Mouse (Mus musculus) layer of hippocampus, adult 18-20 months (tissue): ENCODE data around the gene Slco1a1. TPM values are rescaled to one million over a fixed set of nuclear protein-coding genes. Genes with fewer than 3 reads are reported as not detected.
"Not testable (repeated sequence)": the region's sequence is repeated elsewhere in the genome, so short reads cannot be mapped to it uniquely, and the experiment has no call there.

Source experiments
- DNase-seq, 2 experiments: peaks; one replicate each; pipeline ENCODE4 v3.0.0; 2022; ENCODE audit warnings: low spot score in 2 of 2
- long read RNA-seq: library from polyadenylated mRNA; stranded (forward); transcript quantifications from one replicate; pipeline ENCODE4 v2.0.0, GENCODE M21; 2021
- total RNA-seq, 2 experiments: library from RNA; stranded (reverse); gene quantifications; 2 replicates each; pipeline ENCODE4 v1.2.3; 2021

Gene Slco1a1
- total RNA-seq, result not detected
- long read RNA-seq, result 0 reads

GRCm38 (mm10) chr6:141946862-141947261 lies at the start of gene Slco1a1:
Gene Slco1a1 (minus strand): TSS chr6:141946962.
- no peak for DNase-seq

- DNase-seq, result no peak
Observed at GRCm38 (mm10) chr6:141986772-141987171, 40.0 kb upstream of the Slco1a1 start.

GRCm38 (mm10) chr6:141984644-141985043 lies 37.9 kb upstream of the Slco1a1 start:
- no peak for DNase-seq

GRCm38 (mm10) chr6:141962420-141962819 lies 15.7 kb upstream of the Slco1a1 start:
- no peak for DNase-seq

GRCm38 (mm10) chr6:141961861-141962260 lies 15.1 kb upstream of the Slco1a1 start:
- no peak for DNase-seq

- DNase-seq, result no peak
Observed at GRCm38 (mm10) chr6:141960482-141960881, 13.7 kb upstream of the Slco1a1 start.

- DNase-seq, result no peak
Observed at GRCm38 (mm10) chr6:141940451-141940850, 6.3 kb downstream of the Slco1a1 start.

- DNase-seq, result no peak
Observed at GRCm38 (mm10) chr6:141898197-141898596, 48.6 kb downstream of the Slco1a1 start.

GRCm38 (mm10) chr6:141889723-141890122 lies 57.0 kb downstream of the Slco1a1 start:
- DNase-seq, result no peak

- no peak for DNase-seq
Observed at GRCm38 (mm10) chr6:141888248-141888647, 58.5 kb downstream of the Slco1a1 start.

GRCm38 (mm10) chr6:141882581-141882980 lies 64.2 kb downstream of the Slco1a1 start:
- DNase-seq, result no peak

GRCm38 (mm10) chr6:141875742-141876141 lies 71.0 kb downstream of the Slco1a1 start:
- not testable (repeated sequence) for DNase-seq

GRCm38 (mm10) chr6:141871711-141872110 lies 75.1 kb downstream of the Slco1a1 start:
- DNase-seq, result no peak

- no peak for DNase-seq
Observed at GRCm38 (mm10) chr6:141868735-141869134, 78.0 kb downstream of the Slco1a1 start.

- no peak for DNase-seq
Observed at GRCm38 (mm10) chr6:141866026-141866425, 80.7 kb downstream of the Slco1a1 start.

- DNase-seq, result no peak
Observed at GRCm38 (mm10) chr6:141857735-141858531, 88.8 kb downstream of the Slco1a1 start.

Other genes with a start within 250 kb of the Slco1a1 start
- gene Gm5724, start 173.2 kb downstream of the Slco1a1 start, total RNA-seq, result not detected
- 10 to 100 TPM; 21.8 to 25.7 TPM for gene Slco1a4, start 90.8 kb downstream of the Slco1a1 start, total RNA-seq
- not detected for gene Gm6614, start 64.5 kb upstream of the Slco1a1 start, total RNA-seq